7 mouse cellular contexts compared by ENCODE assay signal in the genomic region with DNA sequence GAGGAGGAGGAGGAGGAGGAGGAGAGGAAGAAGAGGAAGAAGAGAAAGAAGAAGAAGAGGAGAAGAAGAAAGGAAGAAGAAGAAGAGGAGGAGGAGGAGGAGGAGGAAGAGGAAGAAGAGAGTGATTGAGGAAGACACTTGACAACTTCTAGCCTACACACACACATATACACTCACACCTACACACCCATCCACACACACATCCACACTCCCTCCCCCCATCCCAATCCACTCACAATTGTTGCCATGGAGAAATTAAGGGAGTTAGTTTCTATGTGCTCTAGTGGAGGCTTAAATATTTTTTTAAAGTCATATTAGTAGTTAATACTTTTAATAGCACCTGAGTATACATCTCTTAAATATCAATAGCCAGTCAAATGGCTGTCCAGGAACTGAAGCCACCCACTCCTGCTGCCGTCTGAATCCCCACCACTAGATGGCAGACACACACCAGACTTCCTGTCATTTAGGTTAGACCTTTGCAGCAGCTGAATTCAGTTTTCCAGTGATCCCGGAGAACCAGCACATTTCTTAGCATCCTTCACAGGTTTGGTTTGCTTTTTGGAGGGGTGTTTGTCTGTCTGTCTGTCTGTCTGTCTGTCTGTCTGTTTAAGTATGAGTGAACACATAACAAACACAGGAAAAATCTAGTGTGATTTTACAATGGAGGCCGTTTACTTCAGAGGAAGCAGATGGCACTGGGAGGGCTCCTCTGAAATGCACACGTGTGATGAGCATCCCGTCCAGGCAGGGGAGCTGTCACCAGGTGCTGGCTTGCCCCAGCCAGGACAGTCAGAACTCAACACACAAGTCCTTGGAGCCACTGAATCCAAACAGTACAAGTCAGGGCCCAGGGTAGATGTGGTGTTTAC.
DNase-seq lines count a peak whose midpoint lies in the region; ATAC-seq and TF ChIP-seq lines count a peak whose summit lies in the region.

No protein-coding gene starts in this region.

- H3K9me3 ChIP-seq in intestine, postnatal 0 days (ENCODE audit: control insufficient read depth) = no peaks in the 10 kb centered on the region
- no peaks in the 10 kb centered on the region for H3K9me3 ChIP-seq in midbrain, embryonic 12.5 days

- intact Hi-C loops in left cerebral cortex, postnatal 36 days (cut with DNase I) = loop anchor here (1.0 to 5.0 kb wide), 2 partner anchors 87 to 117 kb away; a partner anchor contains a TSS

- peak; percentile 80 for ATAC-seq in common myeloid progenitor, adult 5-6 weeks (replicated peaks; ENCODE audit: low read depth, poor library complexity, severe bottlenecking)
- ATAC-seq in intestine, postnatal 0 days = peak; percentile 71; the same call in 1 of the 2 replicates
- peak; percentile 62 for ATAC-seq in midbrain, embryonic 12.5 days (ENCODE audit: low FRiP score, low read depth)

- no peaks in the 10 kb centered on the region for H3K36me3 ChIP-seq in intestine, postnatal 0 days (ENCODE audit: control insufficient read depth, insufficient read depth)
- H3K36me3 ChIP-seq in midbrain, embryonic 12.5 days = peaks cover 19% of the 10 kb centered on the region
- peaks cover 4% of the 10 kb centered on the region for H3K36me3 ChIP-seq in small intestine, adult 2 months (ENCODE audit: control insufficient read depth, insufficient read depth, low read length)

- no peak overlapping the region for H3K27ac ChIP-seq in intestine, postnatal 0 days (ENCODE audit: low read depth, low read length)
- no peak overlapping the region for H3K27ac ChIP-seq in midbrain, embryonic 12.5 days (replicated peaks)
- no peak overlapping the region for H3K27ac ChIP-seq in small intestine, adult 2 months (ENCODE audit: insufficient read depth, low read depth, low read length)

- no peaks in the 10 kb centered on the region for H3K27me3 ChIP-seq in intestine, postnatal 0 days (replicated peaks; ENCODE audit: control insufficient read depth, insufficient read depth, low read length)
- H3K27me3 ChIP-seq in midbrain, embryonic 12.5 days = no peaks in the 10 kb centered on the region
- H3K27me3 ChIP-seq in small intestine, adult 2 months (ENCODE audit: control insufficient read depth, insufficient read depth, low read length) = no peaks in the 10 kb centered on the region

- no peak for TF ChIP-seq POLR2A in small intestine, adult 2 months (IDR thresholded peaks at IDR 0.05; ENCODE audit: low read depth, low read length)

- 6% methylated on average over 5 of the region's 5 CpGs for WGBS in intestine, postnatal 0 days
- 6% methylated on average over 5 of the region's 5 CpGs for WGBS in midbrain, embryonic 12.5 days
- 1% methylated on average over 5 of the region's 5 CpGs for WGBS in small intestine, adult 2 months

- no peaks in the 10 kb centered on the region for H3K4me1 ChIP-seq in intestine, postnatal 0 days (replicated peaks; ENCODE audit: control insufficient read depth, insufficient read depth, low read length)
- peaks cover 4% of the 10 kb centered on the region for H3K4me1 ChIP-seq in midbrain, embryonic 12.5 days
- no peaks in the 10 kb centered on the region for H3K4me1 ChIP-seq in small intestine, adult 2 months (ENCODE audit: control insufficient read depth, insufficient read depth, insufficient read length, low read length)

- H3K9ac ChIP-seq in intestine, postnatal 0 days (ENCODE audit: low read depth, low read length) = no peak overlapping the region
- H3K9ac ChIP-seq in midbrain, embryonic 12.5 days (replicated peaks) = no peak overlapping the region

- peak; percentile 90 for DNase-seq in adipocyte (ENCODE audit: low spot score)
- DNase-seq in gastrocnemius, postnatal 10 days = peak; percentile 80
- peak; percentile 77 to 87 for DNase-seq in left cerebral cortex, postnatal 36 days (ENCODE audit: low spot score in 2 of 2)

- no peak overlapping the region for H3K4me3 ChIP-seq in intestine, postnatal 0 days (ENCODE audit: low read depth, low read length)
- no peak overlapping the region for H3K4me3 ChIP-seq in midbrain, embryonic 12.5 days
- H3K4me3 ChIP-seq in small intestine, adult 2 months (ENCODE audit: low read depth, low read length) = no peak overlapping the region

- TF ChIP-seq CTCF in intestine, postnatal 0 days (IDR thresholded peaks at IDR 0.05; ENCODE audit: low read depth) = peak; percentile 93
- peak; percentile 87; the same call in 1 of the 2 replicates for TF ChIP-seq CTCF in small intestine, adult 2 months (IDR thresholded peaks at IDR 0.05; ENCODE audit: extremely low read depth, insufficient read length, insufficient replicate concordance, low read depth, low read length)

- no peak overlapping the region for H3K4me2 ChIP-seq in intestine, postnatal 0 days (replicated peaks; ENCODE audit: low read depth)
- no peak overlapping the region for H3K4me2 ChIP-seq in midbrain, embryonic 12.5 days (replicated peaks)
